Mouse (Mus musculus): ENCODE measurements around the gene Esyt2. TPM values are rescaled to one million over a fixed set of nuclear protein-coding genes. Genes with fewer than 3 reads are reported as not detected.

Esyt2 gene
- polyA plus RNA-seq, 1 experiment = 34.0 TPM

DNA sequence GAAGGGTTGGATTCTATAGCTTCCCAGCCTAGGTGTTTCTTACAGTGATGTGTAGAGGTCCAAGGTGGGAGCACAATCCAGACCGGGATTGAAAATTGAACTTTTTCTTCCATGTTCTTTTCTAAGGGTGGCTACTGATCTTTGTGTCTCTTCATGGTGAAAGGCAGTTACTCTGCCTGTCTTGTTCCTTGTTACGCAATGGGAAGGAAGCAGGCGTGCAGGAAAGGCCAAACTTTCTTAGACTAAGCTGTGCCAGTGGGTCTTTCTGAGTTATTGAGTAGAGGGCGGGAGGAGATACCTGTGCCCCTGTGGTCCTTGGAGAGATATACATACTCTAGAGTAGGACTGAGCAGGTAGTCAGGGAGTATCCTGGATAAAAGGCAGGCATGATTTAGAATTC is 133.9 kb downstream of the Esyt2 start:
- no peak for TF ChIP-seq CTCF (IDR thresholded peaks at IDR 0.05; ENCODE audit: low read depth, low read length)
- no peak for TF ChIP-seq POLR2A (IDR thresholded peaks at IDR 0.05; ENCODE audit: borderline replicate concordance, low read depth, low read length)
- Histone ChIP-seq H3K4me1 (ENCODE audit: control insufficient read depth, insufficient read depth, low read length) (peaks cover 8% of the 10 kb centered on the region), H3K4me3 (ENCODE audit: insufficient read depth, low read length) (no peak overlapping the region), H3K27ac (ENCODE audit: insufficient read depth, low read depth, low read length) (no peak overlapping the region)

- no peak overlapping the region for H3K4me3 ChIP-seq (ENCODE audit: insufficient read depth, low read length)
- TF ChIP-seq POLR2A (IDR thresholded peaks at IDR 0.05; ENCODE audit: borderline replicate concordance, low read depth, low read length) = no peak
- no peak for TF ChIP-seq CTCF (IDR thresholded peaks at IDR 0.05; ENCODE audit: low read depth, low read length)
- H3K4me1 ChIP-seq (ENCODE audit: control insufficient read depth, insufficient read depth, low read length) = peaks cover 8% of the 10 kb centered on the region
- no peak overlapping the region for H3K27ac ChIP-seq (ENCODE audit: insufficient read depth, low read depth, low read length)
Observed at GRCm38 (mm10) chr12:116416514-116416913, 135.5 kb downstream of the Esyt2 start.

- no peaks in the 10 kb centered on the region for H3K4me1 ChIP-seq (ENCODE audit: control insufficient read depth, insufficient read depth, low read length)
- no peak overlapping the region for H3K27ac ChIP-seq (ENCODE audit: insufficient read depth, low read depth, low read length)
- H3K4me3 ChIP-seq (ENCODE audit: insufficient read depth, low read length) = no peak overlapping the region
- TF ChIP-seq POLR2A (IDR thresholded peaks at IDR 0.05; ENCODE audit: borderline replicate concordance, low read depth, low read length) (no peak), CTCF (IDR thresholded peaks at IDR 0.05; ENCODE audit: low read depth, low read length) (no peak)
Observed at GRCm38 (mm10) chr12:116421656-116422055, 140.7 kb downstream of the Esyt2 start.

DNA sequence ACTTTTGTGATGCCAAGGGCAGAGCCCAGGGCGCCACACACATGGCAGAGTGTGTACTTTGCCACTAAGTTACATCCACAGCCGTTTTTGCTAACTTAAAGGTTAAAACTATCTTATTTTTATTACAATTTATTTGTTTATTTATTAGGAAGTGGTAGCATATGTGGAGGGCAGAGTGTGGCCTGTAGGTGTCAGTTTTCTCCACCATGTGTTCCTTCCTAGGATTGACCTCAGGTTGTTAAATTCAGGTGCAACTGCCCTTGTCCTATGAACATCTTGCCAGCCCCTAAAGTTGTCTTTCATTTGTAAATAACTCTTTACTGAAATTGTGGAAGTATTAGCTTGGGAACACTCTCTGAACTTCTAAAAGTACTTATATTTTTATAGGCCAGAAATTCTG is 144.4 kb downstream of the Esyt2 start:
- Histone ChIP-seq H3K4me1 (ENCODE audit: control insufficient read depth, insufficient read depth, low read length) (no peaks in the 10 kb centered on the region), H3K27ac (ENCODE audit: insufficient read depth, low read depth, low read length) (no peak overlapping the region), H3K4me3 (ENCODE audit: insufficient read depth, low read length) (no peak overlapping the region)
- TF ChIP-seq CTCF (IDR thresholded peaks at IDR 0.05; ENCODE audit: low read depth, low read length) (no peak), POLR2A (IDR thresholded peaks at IDR 0.05; ENCODE audit: borderline replicate concordance, low read depth, low read length) (no peak)

DNA sequence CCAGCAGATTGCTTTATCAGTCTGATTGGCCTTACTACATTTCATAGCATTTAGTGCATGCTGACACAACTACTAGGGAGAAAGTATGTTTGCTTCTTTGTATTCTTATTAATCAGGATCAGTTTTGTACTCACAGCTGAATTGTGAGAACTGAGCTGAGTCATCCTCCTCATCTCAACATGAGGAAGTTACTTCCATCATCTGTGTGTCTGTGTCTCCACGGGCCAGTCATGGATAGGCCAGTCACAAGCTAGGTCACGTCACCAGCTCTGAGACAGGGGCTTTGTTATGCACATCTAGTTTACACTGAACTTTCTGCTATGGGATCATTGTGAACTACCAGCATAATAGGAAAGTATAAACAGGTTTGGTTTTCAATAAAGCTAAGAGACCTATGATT is 152.7 kb downstream of the Esyt2 start:
- TF ChIP-seq CTCF (IDR thresholded peaks at IDR 0.05; ENCODE audit: low read depth, low read length) (no peak), POLR2A (IDR thresholded peaks at IDR 0.05; ENCODE audit: borderline replicate concordance, low read depth, low read length) (no peak)
- Histone ChIP-seq H3K27ac (ENCODE audit: insufficient read depth, low read depth, low read length) (peak overlapping the region; percentile 62), H3K4me3 (ENCODE audit: insufficient read depth, low read length) (no peak overlapping the region), H3K4me1 (ENCODE audit: control insufficient read depth, insufficient read depth, low read length) (peaks cover 8% of the 10 kb centered on the region)

- Histone ChIP-seq H3K4me3 (ENCODE audit: insufficient read depth, low read length) (no peak overlapping the region), H3K4me1 (ENCODE audit: control insufficient read depth, insufficient read depth, low read length) (peaks cover 8% of the 10 kb centered on the region), H3K27ac (ENCODE audit: insufficient read depth, low read depth, low read length) (peak overlapping the region; percentile 70)
- TF ChIP-seq POLR2A (IDR thresholded peaks at IDR 0.05; ENCODE audit: borderline replicate concordance, low read depth, low read length) = no peak
- no peak for TF ChIP-seq CTCF (IDR thresholded peaks at IDR 0.05; ENCODE audit: low read depth, low read length)
Observed at GRCm38 (mm10) chr12:116435232-116435631, 154.2 kb downstream of the Esyt2 start.

DNA sequence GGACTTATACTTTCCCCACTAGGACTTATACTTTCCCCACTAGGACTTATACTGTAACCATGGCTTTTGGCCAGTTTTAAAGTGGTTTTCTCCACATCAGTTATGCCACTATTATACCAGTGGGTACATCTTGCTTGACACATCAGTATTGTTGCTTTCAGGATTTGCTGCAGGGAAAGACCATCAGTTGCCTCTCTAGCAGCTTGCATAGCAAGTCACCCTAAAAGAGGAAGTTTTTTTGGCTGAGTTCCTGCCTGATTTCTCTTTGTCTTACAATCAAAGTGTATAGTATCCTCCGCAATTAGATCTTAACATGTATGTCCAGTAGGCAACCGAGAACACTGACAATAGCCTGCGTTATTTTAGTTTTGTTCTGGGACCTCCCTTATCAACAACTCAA is 155.1 kb downstream of the Esyt2 start:
- H3K4me1 ChIP-seq (ENCODE audit: control insufficient read depth, insufficient read depth, low read length) = peaks cover 8% of the 10 kb centered on the region
- no peak overlapping the region for H3K4me3 ChIP-seq (ENCODE audit: insufficient read depth, low read length)
- no peak for TF ChIP-seq CTCF (IDR thresholded peaks at IDR 0.05; ENCODE audit: low read depth, low read length)
- TF ChIP-seq POLR2A (IDR thresholded peaks at IDR 0.05; ENCODE audit: borderline replicate concordance, low read depth, low read length) = no peak
- H3K27ac ChIP-seq (ENCODE audit: insufficient read depth, low read depth, low read length) = peak overlapping the region; percentile 22; the same call in 1 of the 2 replicates

GRCm38 (mm10) chr12:116438591-116438990 is 157.6 kb downstream of the Esyt2 start:
- TF ChIP-seq POLR2A (IDR thresholded peaks at IDR 0.05; ENCODE audit: borderline replicate concordance, low read depth, low read length) (no peak), CTCF (IDR thresholded peaks at IDR 0.05; ENCODE audit: low read depth, low read length) (no peak)
- no peak overlapping the region for H3K27ac ChIP-seq (ENCODE audit: insufficient read depth, low read depth, low read length)

More at GRCm38 (mm10) chr12:116438591-116438990, 157.6 kb downstream of the Esyt2 start:
- no peak overlapping the region for H3K4me3 ChIP-seq (ENCODE audit: insufficient read depth, low read length)
- peaks cover 18% of the 10 kb centered on the region for H3K4me1 ChIP-seq (ENCODE audit: control insufficient read depth, insufficient read depth, low read length)

Other genes with a start within 250 kb of the Esyt2 start
- gene Zfp386, start 233.5 kb upstream of the Esyt2 start, polyA plus RNA-seq (2012; ENCODE audit: insufficient read depth, insufficient read length, missing spikeins) = 26.1 and 29.5 TPM in 2 replicates
- gene Vipr2, start 203.5 kb upstream of the Esyt2 start, polyA plus RNA-seq (2012; ENCODE audit: insufficient read depth, insufficient read length, missing spikeins) = not detected in 2 replicates
- gene Wdr60, start 18.2 kb upstream of the Esyt2 start, polyA plus RNA-seq (2012; ENCODE audit: insufficient read depth, insufficient read length, missing spikeins) = 7.7 and 9.8 TPM in 2 replicates
- not detected in 2 replicates for gene Gm11027, start 5.8 kb upstream of the Esyt2 start, polyA plus RNA-seq (2012; ENCODE audit: insufficient read depth, insufficient read length, missing spikeins)
- 73.4 and 77.4 TPM in 2 replicates for gene Ncapg2, start 124.2 kb downstream of the Esyt2 start, polyA plus RNA-seq (2012; ENCODE audit: insufficient read depth, insufficient read length, missing spikeins)
- not detected in 2 replicates for gene Ptprn2, start 204.5 kb downstream of the Esyt2 start, polyA plus RNA-seq (2012; ENCODE audit: insufficient read depth, insufficient read length, missing spikeins)

Data from bone marrow macrophage, adult 2 months (primary cell).